Mouse (Mus musculus) E14TG2a.4 (cell line): ENCODE data around the gene Ctnnd2.

Experiments used
- H3K27me3 ChIP-seq: 2 replicates; pipeline ENCODE4 v1.6.1; 2014; ENCODE audit warnings: low read length, control low read depth; ENCODE audit not compliant: insufficient read depth
- H3K36me3 ChIP-seq: 2 replicates; pipeline ENCODE4 v1.6.1; 2014; ENCODE audit warnings: low read length, control low read depth; ENCODE audit not compliant: insufficient read depth
- H3K4me1 ChIP-seq: replicated peaks from 2 replicates; pipeline ENCODE4 v1.6.1; 2014; ENCODE audit warnings: low read depth, low read length, control low read depth
- H3K4me3 ChIP-seq: replicated peaks from 2 replicates; pipeline ENCODE4 v1.5.1; 2014; ENCODE audit warnings: mild to moderate bottlenecking, low read length
- H3K9me3 ChIP-seq: 2 replicates; pipeline ENCODE4 v1.6.1; 2014; ENCODE audit warnings: low read length, control low read depth
- CTCF ChIP-seq: conservative IDR thresholded peaks from 2 replicates; pipeline ENCODE4 v1.5.1; 2014; ENCODE audit warnings: low read length
- NANOG ChIP-seq: IDR thresholded peaks from 2 replicates; pipeline ENCODE4 v1.6.1; 2014; ENCODE audit warnings: borderline replicate concordance, low read length, mixed read lengths
- POU5F1 ChIP-seq: IDR thresholded peaks from 2 replicates; pipeline ENCODE4 v1.6.1; 2014; ENCODE audit warnings: low read length, borderline replicate concordance

Ctnnd2 gene

GRCm38 (mm10) chr15:30615451-30615850 is 443.1 kb downstream of the Ctnnd2 start:
- no peaks in the 10 kb centered on the region for H3K36me3 ChIP-seq
- TF ChIP-seq NANOG (no peak), CTCF (no peak), POU5F1 (no peak)
- H3K27me3 ChIP-seq: no peaks in the 10 kb centered on the region
- no peak overlapping the region for H3K4me3 ChIP-seq
- no peaks in the 10 kb centered on the region for H3K4me1 ChIP-seq
- no peaks in the 10 kb centered on the region for H3K9me3 ChIP-seq

GRCm38 (mm10) chr15:30616861-30617260 is 444.5 kb downstream of the Ctnnd2 start:
- Histone ChIP-seq H3K4me1 (no peaks in the 10 kb centered on the region), H3K9me3 (no peaks in the 10 kb centered on the region), H3K36me3 (no peaks in the 10 kb centered on the region), H3K27me3 (no peaks in the 10 kb centered on the region), H3K4me3 (no peak overlapping the region)
- no peak for TF ChIP-seq POU5F1
- no peak for TF ChIP-seq CTCF
- no peak for TF ChIP-seq NANOG

- Histone ChIP-seq H3K9me3 (no peaks in the 10 kb centered on the region), H3K4me1 (no peaks in the 10 kb centered on the region), H3K27me3 (no peaks in the 10 kb centered on the region), H3K4me3 (no peak overlapping the region), H3K36me3 (no peaks in the 10 kb centered on the region)
- TF ChIP-seq NANOG: no peak
- no peak for TF ChIP-seq POU5F1
- TF ChIP-seq CTCF: no peak
These were observed 445.5 kb downstream of the Ctnnd2 start for GRCm38 (mm10) chr15:30617932-30618331.

DNA sequence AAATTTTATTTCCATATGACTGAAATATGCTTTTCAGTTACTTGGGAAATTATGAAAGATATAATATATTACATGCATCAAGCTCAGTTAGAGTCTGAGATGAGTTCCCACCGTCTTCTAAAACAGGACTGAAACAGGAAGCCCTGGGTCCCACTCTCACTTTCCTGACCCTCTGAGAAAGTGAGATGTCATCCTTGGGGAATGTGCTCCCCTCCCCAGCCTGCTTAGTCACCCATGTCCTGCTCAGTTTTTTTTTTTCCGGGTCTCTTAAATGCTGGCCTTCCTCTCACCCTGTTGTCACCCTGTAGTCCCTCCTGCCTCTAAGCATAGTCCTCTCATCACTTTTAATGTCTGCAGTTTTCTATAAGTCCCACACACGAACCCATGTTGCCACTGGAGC is 456.1 kb downstream of the Ctnnd2 start:
- TF ChIP-seq NANOG (no peak), CTCF (no peak)
- no peaks in the 10 kb centered on the region for H3K9me3 ChIP-seq
- no peaks in the 10 kb centered on the region for H3K36me3 ChIP-seq
- no peak overlapping the region for H3K4me3 ChIP-seq
- no peaks in the 10 kb centered on the region for H3K27me3 ChIP-seq
- 0 out of 2 replicates have a peak, but pooled peaks cover 5% of the 10 kb centered on the region for H3K4me1 ChIP-seq

DNA sequence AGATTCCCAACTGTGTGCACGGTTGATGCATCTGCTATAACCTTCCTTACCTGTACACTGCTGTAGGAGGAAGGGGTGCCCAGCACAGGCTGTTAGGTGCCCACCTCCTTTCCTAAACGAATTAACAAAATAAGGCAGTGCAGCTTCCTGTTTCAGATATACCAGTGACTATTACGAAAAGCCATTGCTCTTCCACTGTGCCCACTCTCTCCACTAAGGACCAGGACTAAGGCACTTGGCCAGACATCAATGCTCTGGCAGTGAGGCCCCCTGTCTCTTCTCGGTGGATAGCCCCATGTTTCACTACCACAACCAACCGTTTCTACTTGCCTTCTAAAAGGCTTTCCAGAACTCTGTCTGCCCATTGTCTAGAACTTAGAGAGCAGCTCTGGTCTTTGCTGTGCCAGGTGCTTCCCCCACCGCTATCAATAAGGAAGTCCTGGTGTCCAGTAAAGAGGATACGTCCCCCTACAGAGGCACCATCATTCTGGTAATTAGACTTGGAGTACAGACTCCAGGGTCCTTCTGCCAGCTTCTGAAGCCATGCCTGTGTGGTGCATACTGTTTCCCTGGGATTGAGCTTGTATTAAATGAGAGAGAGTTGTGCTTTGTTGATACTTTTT is 459.8 kb downstream of the Ctnnd2 start:
- Histone ChIP-seq H3K36me3 (no peaks in the 10 kb centered on the region), H3K4me1 (0 out of 2 replicates have a peak, but pooled peaks cover 5% of the 10 kb centered on the region), H3K27me3 (no peaks in the 10 kb centered on the region), H3K9me3 (no peaks in the 10 kb centered on the region), H3K4me3 (no peak overlapping the region)
- TF ChIP-seq POU5F1: no peak
- TF ChIP-seq NANOG: no peak
- no peak for TF ChIP-seq CTCF

- no peak for TF ChIP-seq CTCF
- TF ChIP-seq NANOG: no peak
- TF ChIP-seq POU5F1: no peak
- no peaks in the 10 kb centered on the region for H3K9me3 ChIP-seq
- no peaks in the 10 kb centered on the region for H3K27me3 ChIP-seq
- no peaks in the 10 kb centered on the region for H3K36me3 ChIP-seq
- no peak overlapping the region for H3K4me3 ChIP-seq
- no peaks in the 10 kb centered on the region for H3K4me1 ChIP-seq
These were observed 461.5 kb downstream of the Ctnnd2 start for GRCm38 (mm10) chr15:30633917-30634316.

- no peaks in the 10 kb centered on the region for H3K9me3 ChIP-seq
- TF ChIP-seq NANOG: no peak
- H3K36me3 ChIP-seq: no peaks in the 10 kb centered on the region
- H3K4me1 ChIP-seq: no peaks in the 10 kb centered on the region
- no peak overlapping the region for H3K4me3 ChIP-seq
- no peaks in the 10 kb centered on the region for H3K27me3 ChIP-seq
These were observed 462.1 kb downstream of the Ctnnd2 start for GRCm38 (mm10) chr15:30634522-30634921.

DNA sequence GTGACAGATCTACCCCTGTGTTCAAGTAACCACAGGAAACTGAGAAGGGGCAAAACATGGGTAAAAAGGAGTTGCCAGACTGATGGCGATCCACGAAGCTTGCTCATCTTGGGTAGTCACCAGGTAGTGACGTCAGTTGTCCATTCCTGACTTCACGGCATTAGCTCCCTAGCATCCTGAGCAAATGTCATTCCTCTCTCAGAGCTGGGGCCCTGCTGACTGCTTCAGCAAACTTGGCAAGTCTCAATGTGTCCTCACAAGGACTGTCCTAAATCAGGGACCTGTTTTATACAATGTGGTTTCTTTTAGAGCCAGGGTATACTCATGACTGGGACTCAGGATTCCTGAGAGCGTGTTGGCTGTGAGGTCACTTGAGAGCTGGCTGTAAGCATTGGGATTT is 468.3 kb downstream of the Ctnnd2 start:
- TF ChIP-seq POU5F1 (no peak), NANOG (no peak)
- no peaks in the 10 kb centered on the region for H3K9me3 ChIP-seq
- H3K4me3 ChIP-seq: no peak overlapping the region
- H3K27me3 ChIP-seq: peaks cover 2% of the 10 kb centered on the region; the same call in 1 of the 2 replicates
- H3K36me3 ChIP-seq: no peaks in the 10 kb centered on the region
- peaks cover 4% of the 10 kb centered on the region for H3K4me1 ChIP-seq

DNA sequence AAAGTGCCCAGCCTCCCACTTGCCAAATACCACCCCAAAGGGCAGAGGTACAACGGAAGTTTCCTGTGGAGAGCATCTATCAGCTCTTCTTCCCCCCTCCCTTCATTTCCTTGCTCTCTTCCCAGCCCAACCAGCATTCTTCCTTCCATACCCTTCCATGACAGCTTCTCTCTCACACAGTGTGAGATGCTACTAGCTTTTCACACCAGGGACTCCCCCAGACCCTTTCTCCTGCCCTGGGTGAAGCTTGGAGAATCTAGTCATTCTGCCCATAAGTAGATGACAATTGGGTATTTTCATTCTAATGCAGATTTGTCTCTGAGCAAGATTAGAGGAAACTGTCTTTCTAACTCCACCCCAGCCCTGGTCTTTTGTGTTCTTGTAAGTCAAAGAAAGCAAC is 473.3 kb downstream of the Ctnnd2 start:
- 0 out of 2 replicates have a peak overlapping the region, but pooled peaks have one; percentile 10 for H3K4me3 ChIP-seq
- H3K27me3 ChIP-seq: peaks cover 28% of the 10 kb centered on the region
- H3K36me3 ChIP-seq: no peaks in the 10 kb centered on the region
- H3K9me3 ChIP-seq: no peaks in the 10 kb centered on the region
- TF ChIP-seq NANOG: no peak; the same call in 1 of the 2 replicates
- TF ChIP-seq POU5F1: no peak
- TF ChIP-seq CTCF: no peak
- peaks cover 19% of the 10 kb centered on the region for H3K4me1 ChIP-seq
